In genomic region chr17:5429090-5429771, GRCm38 (mm10) we compare ENCODE assay signal across 8 mouse cellular contexts. TPM values are rescaled to one million over a fixed set of nuclear protein-coding genes. Genes with fewer than 3 reads are reported as not detected.
DNase-seq lines count a peak whose midpoint lies in the region; ATAC-seq and TF ChIP-seq lines count a peak whose summit lies in the region.

No protein-coding gene starts in this region.

- TF ChIP-seq POLR2A in cortical plate, adult 2 months (IDR thresholded peaks at IDR 0.05; ENCODE audit: extremely low read depth, insufficient read depth, low read length), result no peak

- no peak overlapping the region for H3K27ac ChIP-seq in cortical plate, adult 2 months (ENCODE audit: insufficient read depth, low read length)

- peak; percentile 100 for TF ChIP-seq CTCF in cortical plate, adult 2 months (IDR thresholded peaks at IDR 0.05; ENCODE audit: extremely low read depth, insufficient read depth, low read length)

- peak; percentile 97 for DNase-seq in adipocyte (ENCODE audit: low spot score)
- peak; percentile 81 to 84 for DNase-seq in gastrocnemius, adult 8-10 months (ENCODE audit: low spot score in 2 of 2)
- peak; percentile 96 for DNase-seq in induced T-regulatory cell, adult 2 months (ENCODE audit: low read depth)
- DNase-seq in left cerebral cortex, adult 8-10 months (ENCODE audit: low spot score in 2 of 2), result peak; percentile 73 to 79
- DNase-seq in right cerebral cortex, postnatal 36 days (ENCODE audit: low spot score in 2 of 2), result peak; percentile 86 to 91
- peak; percentile 77 to 90 for DNase-seq in urinary bladder, postnatal 4 days (ENCODE audit: low spot score in 2 of 2)

- peak; percentile 91 for ATAC-seq in megakaryocyte-erythroid progenitor cell, adult 5-6 weeks (replicated peaks; ENCODE audit: low FRiP score, low TSS enrichment, poor library complexity, severe bottlenecking)

- H3K4me3 ChIP-seq in cortical plate, adult 2 months (ENCODE audit: insufficient read depth, low read length), result no peak overlapping the region

- H3K4me1 ChIP-seq in cortical plate, adult 2 months (ENCODE audit: control insufficient read depth, insufficient read depth, low read length), result peaks cover 3% of the 10 kb centered on the region

RNA-seq across cellular contexts. Expression of gene Ldhal6b, which starts 10.7 kb away (rescaled TPM):
- polyA plus RNA-seq in cortical plate, adult 2 months (2012; rRNA removed), result 0.64 and 0.94 TPM in 2 replicates
- total RNA-seq in gastrocnemius, adult 8-10 months (2022), result under 1 TPM; 0.20 to 0.78 (median 0.31) TPM
- total RNA-seq in left cerebral cortex, adult 8-10 months (2022), result 1 to 10 TPM; 1.2 to 1.8 (median 1.6) TPM
- 3.8 TPM in 1 of 2 replicates, not detected in the other for total RNA-seq in megakaryocyte-erythroid progenitor cell, adult 5-6 weeks (2014; fragmentation: Nextera tagmentation)
- 1.0 and 1.4 TPM in 2 replicates for total RNA-seq in megakaryocyte-erythroid progenitor cell, adult 5-6 weeks (2017)

RNA-seq across cellular contexts. Expression of gene Tmem242, which starts 10.8 kb away (rescaled TPM):
- polyA plus RNA-seq in cortical plate, adult 2 months (2012; rRNA removed), result 33.8 and 39.4 TPM in 2 replicates
- 100 to 1,000 TPM; 154 to 168 (median 158) TPM for total RNA-seq in gastrocnemius, adult 8-10 months (2022)
- total RNA-seq in left cerebral cortex, adult 8-10 months (2022), result 10 to 100 TPM; 81.6 to 92.9 (median 86.8) TPM
- 39.4 and 43.1 TPM in 2 replicates for total RNA-seq in megakaryocyte-erythroid progenitor cell, adult 5-6 weeks (2014; fragmentation: Nextera tagmentation)
- total RNA-seq in megakaryocyte-erythroid progenitor cell, adult 5-6 weeks (2017), result 31.2 and 34.8 TPM in 2 replicates
